Mouse (Mus musculus) urinary bladder, postnatal 25 days (tissue): ENCODE measurements around the gene Arhgap40.
A peak's percentile ranks its signal among the peaks of the same experiment; 100 is the strongest.

Experiments
- DNase-seq: peaks from one replicate; pipeline ENCODE4 v3.0.0; 2022; ENCODE audit warnings: low spot score

Arhgap40 gene

GRCm38 (mm10) chr2:158512528-158512927 is at the start of gene Arhgap40:
Gene Arhgap40 (plus strand): TSS chr2:158512796.
- peak; percentile 42 for DNase-seq

GRCm38 (mm10) chr2:158474159-158474558 is 38.4 kb upstream of the Arhgap40 start:
- no peak for DNase-seq

- DNase-seq = no peak
Measured at GRCm38 (mm10) chr2:158477640-158478039, 35.0 kb upstream of the Arhgap40 start.

GRCm38 (mm10) chr2:158498457-158498856 is 14.1 kb upstream of the Arhgap40 start:
- DNase-seq = no peak

- no peak for DNase-seq
Measured at GRCm38 (mm10) chr2:158501836-158502812, 10.5 kb upstream of the Arhgap40 start, which contains the start of gene Adig. Gene Adig (plus strand): TSS chr2:158502612.

GRCm38 (mm10) chr2:158503226-158503625 is 9.4 kb upstream of the Arhgap40 start:
- DNase-seq = no peak

GRCm38 (mm10) chr2:158503671-158504070 is 8.9 kb upstream of the Arhgap40 start:
- no peak for DNase-seq

- no peak for DNase-seq
Measured at GRCm38 (mm10) chr2:158506475-158506874, 6.1 kb upstream of the Arhgap40 start.

GRCm38 (mm10) chr2:158507046-158507445 is 5.5 kb upstream of the Arhgap40 start:
- DNase-seq = no peak

- DNase-seq = peak; percentile 82
Measured at GRCm38 (mm10) chr2:158510665-158511064, 1.9 kb upstream of the Arhgap40 start.

- no peak for DNase-seq
Measured at GRCm38 (mm10) chr2:158513821-158514336, 1.3 kb downstream of the Arhgap40 start.

GRCm38 (mm10) chr2:158518583-158518982 is 6.0 kb downstream of the Arhgap40 start:
- no peak for DNase-seq

- no peak for DNase-seq
Measured at GRCm38 (mm10) chr2:158519071-158519470, 6.5 kb downstream of the Arhgap40 start.

GRCm38 (mm10) chr2:158519800-158520199 is 7.2 kb downstream of the Arhgap40 start:
- DNase-seq = no peak

GRCm38 (mm10) chr2:158523060-158523459 is 10.5 kb downstream of the Arhgap40 start:
- DNase-seq = peak; percentile 70

GRCm38 (mm10) chr2:158524129-158524860 is 11.7 kb downstream of the Arhgap40 start:
- no peak for DNase-seq

- DNase-seq = peak; percentile 41
Measured at GRCm38 (mm10) chr2:158534090-158534489, 21.5 kb downstream of the Arhgap40 start.

GRCm38 (mm10) chr2:158534559-158534958 is 22.0 kb downstream of the Arhgap40 start:
- DNase-seq = no peak

- DNase-seq = no peak
Measured at GRCm38 (mm10) chr2:158539433-158540305, 27.1 kb downstream of the Arhgap40 start.

GRCm38 (mm10) chr2:158541286-158541685 is 28.7 kb downstream of the Arhgap40 start:
- no peak for DNase-seq

GRCm38 (mm10) chr2:158545266-158545665 is 32.7 kb downstream of the Arhgap40 start:
- DNase-seq = no peak
